Mouse (Mus musculus): ENCODE measurements around the gene Ccnb3. TPM values are rescaled to one million over a fixed set of nuclear protein-coding genes. Genes with fewer than 3 reads are reported as not detected.
"Not testable (repeated sequence)": the region's sequence is repeated elsewhere in the genome, so short reads cannot be mapped to it uniquely, and the experiment has no call there.

Ccnb3 gene
- polyA plus RNA-seq, 1 experiment from 2014 or later: not detected

DNA sequence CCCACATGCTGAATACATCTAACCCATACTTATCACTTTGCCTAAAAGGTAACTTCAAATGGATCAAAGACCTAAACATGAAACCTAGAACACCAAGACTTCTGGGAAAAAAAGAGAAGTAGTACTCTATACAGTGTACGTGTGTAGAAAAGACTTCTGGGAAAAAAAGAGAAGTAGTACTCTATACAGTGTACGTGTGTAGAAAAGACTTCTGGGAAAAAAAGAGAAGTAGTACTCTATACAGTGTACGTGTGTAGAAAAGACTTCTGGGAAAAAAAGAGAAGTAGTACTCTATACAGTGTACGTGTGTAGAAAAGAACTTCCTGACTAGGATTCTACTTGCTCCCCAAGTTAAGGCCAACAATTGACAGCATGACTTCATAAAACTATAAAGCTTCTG, 57.5 kb downstream of the Ccnb3 start:
- not testable (repeated sequence) for H3K4me3 ChIP-seq (ENCODE audit: low read depth, low read length); H3K27me3 ChIP-seq (ENCODE audit: control insufficient read depth, insufficient read depth, low read length); H3K36me3 ChIP-seq (ENCODE audit: control insufficient read depth, insufficient read depth, low read length); H3K27ac ChIP-seq (ENCODE audit: low read depth, low read length); H3K4me1 ChIP-seq (ENCODE audit: control insufficient read depth, insufficient read depth, low read length); H3K4me2 ChIP-seq (ENCODE audit: low read depth); ATAC-seq (ENCODE audit: insufficient read depth, low FRiP score, low TSS enrichment); DNase-seq (ENCODE audit: low spot score); H3K9ac ChIP-seq (ENCODE audit: low read length); H3K9me3 ChIP-seq (ENCODE audit: control insufficient read depth, low read length)
- WGBS: 96% methylated on average over 2 of the region's 4 CpGs

DNA sequence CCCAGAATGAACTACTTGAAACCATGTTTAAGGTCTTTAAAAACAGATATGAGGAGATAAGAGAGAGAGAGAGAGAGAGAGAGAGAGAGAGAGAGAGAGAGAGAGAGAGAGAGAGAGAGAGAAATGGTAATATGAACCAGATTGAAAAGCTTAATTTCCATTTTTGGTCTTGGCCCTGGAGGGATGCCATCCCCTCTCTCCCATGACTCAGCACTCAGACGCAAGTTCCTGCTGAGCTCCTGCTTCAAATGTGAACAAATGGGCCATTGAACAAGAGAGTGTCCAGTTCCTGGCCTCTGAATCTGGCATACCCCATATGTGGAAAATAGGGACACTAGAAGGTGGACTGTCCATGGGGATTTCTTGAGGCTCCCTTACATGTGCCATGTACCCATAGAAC, 69.5 kb downstream of the Ccnb3 start:
- ATAC-seq (ENCODE audit: insufficient read depth, low FRiP score, low TSS enrichment) (no peak), DNase-seq (ENCODE audit: low spot score) (no peak)
- Histone ChIP-seq H3K9me3 (ENCODE audit: control insufficient read depth, low read length) (no peaks in the 10 kb centered on the region), H3K27ac (ENCODE audit: low read depth, low read length) (no peak overlapping the region), H3K9ac (ENCODE audit: low read length) (no peak overlapping the region), H3K4me3 (ENCODE audit: low read depth, low read length) (no peak overlapping the region), H3K4me1 (ENCODE audit: control insufficient read depth, insufficient read depth, low read length) (no peaks in the 10 kb centered on the region), H3K27me3 (ENCODE audit: control insufficient read depth, insufficient read depth, low read length) (no peaks in the 10 kb centered on the region), H3K4me2 (ENCODE audit: low read depth) (no peak overlapping the region), H3K36me3 (ENCODE audit: control insufficient read depth, insufficient read depth, low read length) (no peaks in the 10 kb centered on the region)
- 53% methylated on average over 1 of the region's 1 CpGs for WGBS

DNA sequence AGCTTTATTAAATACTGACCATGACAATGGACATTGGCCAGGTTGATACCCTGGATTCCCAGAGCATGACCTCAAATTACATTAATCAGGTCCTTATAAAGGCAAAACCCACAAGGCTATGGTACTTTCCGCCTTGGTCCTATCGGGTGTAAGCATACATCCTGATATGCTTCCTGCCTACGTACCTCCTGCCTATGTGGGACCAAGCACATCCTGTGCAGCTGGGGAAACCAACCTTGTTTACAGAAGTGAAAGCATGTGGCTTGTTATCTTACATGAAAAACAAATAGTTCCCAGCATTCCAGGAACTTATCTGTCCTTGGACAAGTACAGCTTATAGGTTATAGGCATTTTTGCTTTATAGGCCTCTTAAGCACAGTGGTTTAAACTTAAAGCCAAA, 72.8 kb downstream of the Ccnb3 start:
- no peaks in the 10 kb centered on the region for H3K4me1 ChIP-seq (ENCODE audit: control insufficient read depth, insufficient read depth, low read length)
- WGBS: 90% methylated on average over 3 of the region's 3 CpGs
- no peaks in the 10 kb centered on the region for H3K27me3 ChIP-seq (ENCODE audit: control insufficient read depth, insufficient read depth, low read length)
- no peak overlapping the region for H3K4me2 ChIP-seq (ENCODE audit: low read depth)
- no peak overlapping the region for H3K4me3 ChIP-seq (ENCODE audit: low read depth, low read length)
- H3K36me3 ChIP-seq (ENCODE audit: control insufficient read depth, insufficient read depth, low read length): no peaks in the 10 kb centered on the region
- H3K9me3 ChIP-seq (ENCODE audit: control insufficient read depth, low read length): no peaks in the 10 kb centered on the region
- no peak overlapping the region for H3K9ac ChIP-seq (ENCODE audit: low read length)
- ATAC-seq (ENCODE audit: insufficient read depth, low FRiP score, low TSS enrichment) (no peak), DNase-seq (ENCODE audit: low spot score) (no peak)
- H3K27ac ChIP-seq (ENCODE audit: low read depth, low read length): no peak overlapping the region

Other genes with a start within 250 kb of the Ccnb3 start
- gene Akap4, start 25.9 kb upstream of the Ccnb3 start, polyA plus RNA-seq (2014; fragmentation: Nextera tagmentation; extraction: Ambion mirVana): not detected in 2 replicates